Mouse (Mus musculus) CH12.LX (cell line): ENCODE results near the gene Slc17a4. TPM values are rescaled to one million over a fixed set of nuclear protein-coding genes. Genes with fewer than 3 reads are reported as not detected.

ENCODE experiments used
- DNase-seq: peaks from one replicate; pipeline ENCODE4 v3.0.0-alpha.2; 2013; ENCODE audit errors: extremely low read depth
- H3K27ac ChIP-seq: 2 replicates; pipeline ENCODE4 v1.5.1; 2012; ENCODE audit warnings: low read depth, mild to moderate bottlenecking, control low read depth, moderate library complexity; ENCODE audit not compliant: insufficient read depth
- H3K27me3 ChIP-seq: replicated peaks from 2 replicates; pipeline ENCODE3; 2012; ENCODE audit warnings: inconsistent platforms
- H3K36me3 ChIP-seq, 2 experiments: replicated peaks in 1 of 2; 2 replicates each; pipeline versions ENCODE3 to v1.6.1; 2012; ENCODE audit warnings: inconsistent platforms in 1 of 2, low read length in 1 of 2, mild to moderate bottlenecking in 1 of 2, mixed read lengths in 1 of 2, moderate library complexity in 1 of 2; ENCODE audit not compliant: control insufficient read depth in 1 of 2, insufficient read depth in 1 of 2
- H3K4me1 ChIP-seq, 2 experiments: 2 replicates each; pipeline ENCODE4 v1.6.1; 2012; ENCODE audit warnings: inconsistent platforms in 1 of 2, moderate library complexity in 1 of 2; ENCODE audit not compliant: insufficient read depth in 2 of 2, control insufficient read depth in 1 of 2
- H3K4me2 ChIP-seq: 2 replicates; pipeline ENCODE4 v1.6.1; 2012; ENCODE audit warnings: low read depth, mild to moderate bottlenecking, control low read depth; ENCODE audit not compliant: poor library complexity, insufficient read depth, severe bottlenecking
- H3K4me3 ChIP-seq, 3 experiments: fragments of 150-350 bp in 1 of 3; sonication (generic) in 1 of 3; replicated peaks in 1 of 3; 2 replicates each; pipeline versions ENCODE3 to v1.5.1; 2011 to 2012; ENCODE audit warnings: low read depth in 2 of 3, low read length in 2 of 3, mild to moderate bottlenecking in 2 of 3, moderate library complexity in 2 of 3, control low read depth in 1 of 3, improper control_type of control experiment in 1 of 3, inconsistent platforms in 1 of 3, mixed read lengths in 1 of 3; ENCODE audit not compliant: poor library complexity in 1 of 3
- H3K79me2 ChIP-seq: replicated peaks from 2 replicates; pipeline ENCODE4 v1.6.1; 2012; ENCODE audit warnings: mild to moderate bottlenecking, moderate library complexity; ENCODE audit not compliant: control insufficient read depth, poor library complexity, insufficient read depth, severe bottlenecking; ENCODE audit errors: extremely low read depth
- H3K9ac ChIP-seq: 2 replicates; pipeline ENCODE4 v1.6.1; 2012; ENCODE audit warnings: low read depth, mild to moderate bottlenecking, control low read depth, moderate library complexity; ENCODE audit not compliant: insufficient read depth
- H3K9me3 ChIP-seq: replicated peaks from 2 replicates; pipeline ENCODE3; 2012; ENCODE audit warnings: low read length, inconsistent platforms, mixed read lengths
- BHLHE40 ChIP-seq: IDR thresholded peaks from 2 replicates; pipeline ENCODE4 v1.6.1; 2011; ENCODE audit warnings: mild to moderate bottlenecking, low read depth, low read length, improper control_type of control experiment
- CTCF ChIP-seq, 2 experiments: IDR thresholded peaks in 1 of 2; conservative IDR thresholded peaks in 1 of 2; 2 replicates each; pipeline ENCODE4 v1.5.1; 2011 to 2012; ENCODE audit warnings: low read depth in 2 of 2, low read length in 2 of 2, improper control_type of control experiment in 1 of 2, inconsistent platforms in 1 of 2, mild to moderate bottlenecking in 1 of 2, moderate library complexity in 1 of 2
- EP300 ChIP-seq: IDR thresholded peaks from 2 replicates; pipeline ENCODE4 v1.6.1; 2011; ENCODE audit warnings: low read length, improper control_type of control experiment
- ETS1 ChIP-seq: conservative IDR thresholded peaks from 2 replicates; pipeline ENCODE4 v1.6.1; 2012; ENCODE audit warnings: low read depth, mild to moderate bottlenecking, inconsistent platforms, low read length, improper control_type of control experiment, moderate library complexity
- GABPA ChIP-seq: IDR thresholded peaks from 2 replicates; pipeline ENCODE4 v1.6.1; 2012; ENCODE audit warnings: low read depth, low read length, improper control_type of control experiment, inconsistent platforms; ENCODE audit not compliant: insufficient replicate concordance
- IRF4 ChIP-seq: IDR thresholded peaks from 2 replicates; pipeline ENCODE4 v1.6.1; 2014; ENCODE audit warnings: low read depth, mild to moderate bottlenecking, inconsistent platforms, low read length, improper control_type of control experiment
- MEF2A ChIP-seq: IDR thresholded peaks from 2 replicates; pipeline ENCODE4 v1.6.1; 2014; ENCODE audit warnings: low read depth, mild to moderate bottlenecking, inconsistent platforms, low read length, improper control_type of control experiment, borderline replicate concordance
- MXI1 ChIP-seq: IDR thresholded peaks from 2 replicates; pipeline ENCODE4 v1.6.1; 2011; ENCODE audit warnings: mild to moderate bottlenecking, low read depth, low read length, improper control_type of control experiment
- PAX5 ChIP-seq: IDR thresholded peaks from 2 replicates; pipeline ENCODE4 v1.6.1; 2012; ENCODE audit warnings: low read length, inconsistent platforms, mixed read lengths
- POLR2A ChIP-seq: IDR thresholded peaks from 2 replicates; pipeline ENCODE4 v1.6.1; 2011; ENCODE audit warnings: low read depth, mild to moderate bottlenecking, improper control_type of control experiment, low read length
- POLR2AphosphoS2 ChIP-seq: IDR thresholded peaks from 2 replicates; pipeline ENCODE4 v1.6.1; 2011; ENCODE audit warnings: low read depth, low read length, improper control_type of control experiment
- RAD21 ChIP-seq: IDR thresholded peaks from 2 replicates; pipeline ENCODE4 v1.6.1; 2011; ENCODE audit warnings: low read depth, mild to moderate bottlenecking, low read length, improper control_type of control experiment, moderate library complexity
- SMC3 ChIP-seq: IDR thresholded peaks from 2 replicates; pipeline ENCODE4 v1.6.1; 2011; ENCODE audit warnings: low read depth, low read length, improper control_type of control experiment
- TBP ChIP-seq: conservative IDR thresholded peaks from 2 replicates; pipeline ENCODE4 v1.6.1; 2011; ENCODE audit warnings: low read depth, low read length, improper control_type of control experiment
- TCF12 ChIP-seq: IDR thresholded peaks from 2 replicates; pipeline ENCODE4 v1.6.1; 2014; ENCODE audit warnings: low read depth, mild to moderate bottlenecking, inconsistent platforms, low read length, improper control_type of control experiment
- UBTF ChIP-seq: IDR thresholded peaks from 2 replicates; pipeline ENCODE4 v1.6.1; 2012; ENCODE audit warnings: low read depth, mild to moderate bottlenecking, inconsistent platforms, low read length, improper control_type of control experiment, moderate library complexity
- ZKSCAN1 ChIP-seq: IDR thresholded peaks from 2 replicates; pipeline ENCODE4 v1.6.1; 2012; ENCODE audit warnings: low read depth, inconsistent platforms, low read length, improper control_type of control experiment, borderline replicate concordance
- dilution Hi-C: fragments of 300-500 bp; cut with MboI; formaldehyde crosslinking; loops from 2 replicates; pipeline ENCODE4 v1.14.3; 2020; ENCODE audit warnings: low sequenced_read_pairs; ENCODE audit not compliant: extremely low pct_unique_long_range_greater_than_20kb, extremely low pct_ligation_motif_present
- in situ Hi-C: fragments of 300-500 bp; cut with MboI; formaldehyde crosslinking; loops from 3 replicates; pipeline ENCODE4 v1.14.3; 2019; ENCODE audit warnings: low sequenced_read_pairs, low pct_ligation_motif_present, low pct_unique_long_range_greater_than_20kb, mixed read lengths
- polyA plus RNA-seq: library from polyadenylated mRNA; unstranded; fragments of >175 nt; gene quantifications from 2 replicates; pipeline ENCODE4 v1.2.1, GENCODE M21; 2012; ENCODE audit warnings: low read depth; ENCODE audit not compliant: insufficient read length
- total RNA-seq, 2 experiments: library from RNA; depleted of rRNA; stranded (reverse); fragments of 300-350 nt in 1 of 2; fragments of >200 nt in 1 of 2; gene quantifications; 2 replicates each; pipeline ENCODE4 v1.2.3; 2012 to 2014

The Slc17a4 gene
- total and polyA plus RNA-seq, 3 experiments: 0.08 to 0.37 (median 0.35) TPM

GRCm38 (mm10) chr13:23867000-23867399 lies 47.8 kb downstream of the Slc17a4 start:
- no peak overlapping the region for H3K9ac ChIP-seq
- H3K4me1 ChIP-seq: 0 out of 4 replicates have a peak, but pooled peaks cover 0 to 2% of the 10 kb centered on the region in 2 experiments
- TF ChIP-seq TCF12 (no peak), RAD21 (no peak), GABPA (no peak), BHLHE40 (no peak), MEF2A (no peak), ETS1 (no peak), POLR2AphosphoS2 (no peak), EP300 (no peak), CTCF (conservative IDR thresholded peaks at IDR 0.05 in 1 of 2, IDR thresholded peaks at IDR 0.05 in 1 of 2; ENCODE audit: low read depth in 2 of 2, low read length in 2 of 2) (no peak), MXI1 (no peak), POLR2A (no peak), SMC3 (no peak), UBTF (no peak), IRF4 (no peak)
- no peak for DNase-seq
- H3K36me3 ChIP-seq: no peaks in the 10 kb centered on the region
- peak overlapping the region; percentile 40; the same call in 1 of the 2 replicates for H3K4me2 ChIP-seq
- no peaks in the 10 kb centered on the region for H3K27me3 ChIP-seq
- dilution Hi-C loops: no loop called here
- no peak overlapping the region for H3K27ac ChIP-seq
- no peaks in the 10 kb centered on the region for H3K9me3 ChIP-seq
- H3K79me2 ChIP-seq: no peaks in the 10 kb centered on the region
- in situ Hi-C loops: no loop called here
- H3K4me3 ChIP-seq: no peak overlapping the region

- in situ Hi-C loops: no loop called here
- Histone ChIP-seq H3K27ac (no peak overlapping the region), H3K36me3 (no peaks in the 10 kb centered on the region), H3K27me3 (no peaks in the 10 kb centered on the region), H3K4me1 (0 out of 4 replicates have a peak, but pooled peaks cover 0 to 2% of the 10 kb centered on the region in 2 experiments), H3K4me3 (no peak overlapping the region), H3K79me2 (no peaks in the 10 kb centered on the region), H3K4me2 (no peak overlapping the region), H3K9me3 (no peaks in the 10 kb centered on the region), H3K9ac (no peak overlapping the region)
- TF ChIP-seq TBP (no peak), PAX5 (no peak), ZKSCAN1 (no peak), RAD21 (no peak), SMC3 (no peak)
- no peak for DNase-seq
- dilution Hi-C loops: no loop called here
Observed at GRCm38 (mm10) chr13:23866086-23866710, 48.6 kb downstream of the Slc17a4 start.
